Mouse (Mus musculus): ENCODE data around the gene Srl.
"Not testable (repeated sequence)": the region's sequence is repeated elsewhere in the genome, so short reads cannot be mapped to it uniquely, and the experiment has no call there.

The Srl gene

DNA sequence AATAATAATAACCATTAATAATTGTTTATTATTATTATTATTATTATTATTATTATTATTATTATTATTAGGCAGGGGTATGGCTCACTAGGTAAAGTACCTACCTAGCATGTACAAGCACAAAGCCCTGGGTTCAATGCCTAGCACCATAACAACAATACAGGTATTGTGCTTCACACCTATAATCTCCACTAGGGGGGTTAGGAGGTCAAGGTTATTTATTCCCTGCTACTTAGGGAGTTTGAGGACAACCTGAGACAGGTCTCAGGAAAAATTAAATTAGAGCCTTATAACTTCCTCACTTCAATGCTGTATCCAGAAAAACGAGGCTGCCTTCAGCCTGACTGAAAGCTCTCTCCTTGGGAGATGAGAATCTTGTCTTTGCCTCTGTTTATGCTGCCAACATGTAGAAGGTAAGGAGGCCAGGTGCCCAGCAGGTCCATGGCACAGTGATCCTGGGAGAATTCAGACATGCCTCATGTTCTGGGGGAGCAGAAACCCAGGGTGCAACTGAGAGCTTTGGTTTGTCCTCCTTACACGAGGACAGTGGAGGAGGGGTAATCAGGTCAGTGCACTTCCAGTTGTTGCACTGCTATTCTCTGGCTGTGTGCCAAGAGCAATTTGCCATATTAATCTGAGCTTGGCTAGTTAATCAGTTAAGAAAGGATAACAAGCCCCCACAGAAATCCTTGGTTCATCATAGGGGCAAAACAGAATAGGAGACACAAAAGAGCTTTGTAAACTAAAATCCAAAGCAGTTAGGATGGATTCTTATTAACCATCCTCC lies 48.6 kb downstream of the Srl start:
- in situ Hi-C loops (cut with MboI; ENCODE audit: low pct_unique_long_range_greater_than_20kb in 1 of 2, low sequenced_read_pairs in 2 of 2, unreplicated experiment in 1 of 2), result loop anchor here in 1 of 2 experiments (25.0 kb wide), 1 partner anchor 181 kb away; no protein-coding TSS in a partner anchor

DNA sequence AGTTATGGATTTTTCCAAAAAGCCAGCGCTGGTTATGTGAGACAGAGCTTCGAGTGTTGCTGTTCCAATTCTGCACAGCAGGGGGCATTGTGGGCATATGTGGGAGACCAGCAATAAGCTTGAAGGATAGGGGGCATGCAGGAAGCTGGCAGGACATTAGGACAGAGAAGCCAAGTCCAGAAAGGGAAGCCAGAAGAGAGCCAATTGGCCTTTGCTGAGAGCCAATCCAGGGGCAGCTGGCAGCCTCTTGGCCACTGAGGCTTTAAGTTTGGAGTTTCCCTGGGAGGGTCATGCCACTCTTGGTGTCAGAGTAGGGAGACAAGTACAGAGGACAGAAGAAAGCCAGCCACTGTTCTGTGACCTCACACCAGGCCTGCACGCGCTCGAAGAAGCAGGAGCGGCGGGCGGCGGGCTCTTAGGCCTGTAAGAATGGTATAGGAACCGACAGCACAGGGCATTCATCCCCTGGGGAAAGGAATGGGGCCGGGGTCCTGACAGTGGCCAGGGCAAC lies 52.4 kb downstream of the Srl start:
- in situ Hi-C loops (cut with MboI; ENCODE audit: low pct_unique_long_range_greater_than_20kb in 1 of 2, low sequenced_read_pairs in 2 of 2, unreplicated experiment in 1 of 2), result loop anchor here in 1 of 2 experiments (25.0 kb wide), 1 partner anchor 177 kb away; no protein-coding TSS in a partner anchor

DNA sequence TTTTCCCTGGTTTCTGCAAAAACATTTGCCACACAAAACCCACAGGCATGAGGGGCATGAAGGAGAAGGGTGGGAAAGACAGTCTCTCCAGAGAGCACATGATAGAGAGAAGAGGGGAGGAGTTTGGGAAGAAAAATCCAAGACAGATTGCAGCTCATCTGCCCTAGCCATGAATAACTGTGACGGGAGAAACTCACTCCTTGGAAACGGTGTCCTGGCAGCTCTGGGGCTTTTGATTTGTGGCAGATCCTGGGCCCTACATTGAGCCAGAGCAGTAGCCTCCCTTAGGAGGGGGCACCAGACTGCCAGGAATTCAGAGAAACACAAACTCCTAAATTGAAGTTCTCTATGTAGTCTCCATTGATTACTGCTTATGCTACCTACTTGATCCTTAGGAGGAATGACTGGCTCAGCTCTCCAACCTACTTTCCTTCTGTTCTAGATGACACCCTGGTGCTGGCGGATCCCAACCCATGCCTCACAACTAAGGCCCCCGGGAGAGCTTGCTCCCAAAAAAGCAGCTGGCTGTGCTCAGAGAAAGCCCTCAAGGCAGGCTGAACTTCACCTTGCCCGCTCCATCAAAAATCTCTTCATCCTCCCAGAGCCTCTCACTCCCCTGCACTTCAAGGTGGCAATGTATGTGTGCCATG lies 60.9 kb downstream of the Srl start:
- in situ Hi-C loops (cut with MboI; ENCODE audit: low pct_unique_long_range_greater_than_20kb in 1 of 2, low sequenced_read_pairs in 2 of 2, unreplicated experiment in 1 of 2), result loop anchor here (5.0 to 25.0 kb wide), 2 partner anchors 168 to 173 kb away; no protein-coding TSS in a partner anchor

DNA sequence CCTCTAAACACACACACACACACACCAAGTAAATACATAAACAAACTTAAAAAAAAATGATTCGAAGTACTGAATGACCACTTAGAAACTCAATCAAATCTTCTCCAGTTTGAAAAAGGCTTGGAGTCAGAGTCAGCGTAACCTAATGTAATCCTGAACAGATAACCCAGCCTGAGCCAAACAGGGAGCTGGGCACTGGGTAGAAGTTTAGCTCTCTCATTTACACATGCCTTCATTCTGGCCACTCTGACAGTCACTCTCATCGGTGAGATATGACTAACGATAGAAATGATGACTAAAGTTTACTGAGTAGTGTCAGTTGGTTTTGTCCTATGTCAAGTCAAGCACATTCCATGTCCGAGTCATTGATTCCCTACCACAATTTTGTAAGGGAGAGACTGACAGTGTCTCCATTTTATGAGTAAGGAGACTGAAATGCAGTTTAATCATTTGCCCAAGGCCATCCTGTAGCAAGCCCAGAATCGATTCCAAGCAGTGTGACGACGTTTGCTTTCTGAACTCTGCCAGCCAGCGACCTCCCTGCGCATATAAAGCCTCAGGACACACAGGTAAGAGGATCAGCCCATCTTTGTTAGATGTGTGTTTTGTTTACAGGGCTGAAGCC lies 63.9 kb downstream of the Srl start:
- in situ Hi-C loops (cut with MboI; ENCODE audit: low pct_unique_long_range_greater_than_20kb in 1 of 2, low sequenced_read_pairs in 2 of 2, unreplicated experiment in 1 of 2), result loop anchor here in 1 of 2 experiments (25.0 kb wide), 1 partner anchor 165 kb away; no protein-coding TSS in a partner anchor

GRCm38 (mm10) chr16:4474882-4475803 lies 66.5 kb downstream of the Srl start:
- in situ Hi-C loops (cut with MboI; ENCODE audit: low pct_unique_long_range_greater_than_20kb in 1 of 2, low sequenced_read_pairs in 2 of 2, unreplicated experiment in 1 of 2), result loop anchor here in 1 of 2 experiments (25.0 kb wide), 1 partner anchor 163 kb away; no protein-coding TSS in a partner anchor

DNA sequence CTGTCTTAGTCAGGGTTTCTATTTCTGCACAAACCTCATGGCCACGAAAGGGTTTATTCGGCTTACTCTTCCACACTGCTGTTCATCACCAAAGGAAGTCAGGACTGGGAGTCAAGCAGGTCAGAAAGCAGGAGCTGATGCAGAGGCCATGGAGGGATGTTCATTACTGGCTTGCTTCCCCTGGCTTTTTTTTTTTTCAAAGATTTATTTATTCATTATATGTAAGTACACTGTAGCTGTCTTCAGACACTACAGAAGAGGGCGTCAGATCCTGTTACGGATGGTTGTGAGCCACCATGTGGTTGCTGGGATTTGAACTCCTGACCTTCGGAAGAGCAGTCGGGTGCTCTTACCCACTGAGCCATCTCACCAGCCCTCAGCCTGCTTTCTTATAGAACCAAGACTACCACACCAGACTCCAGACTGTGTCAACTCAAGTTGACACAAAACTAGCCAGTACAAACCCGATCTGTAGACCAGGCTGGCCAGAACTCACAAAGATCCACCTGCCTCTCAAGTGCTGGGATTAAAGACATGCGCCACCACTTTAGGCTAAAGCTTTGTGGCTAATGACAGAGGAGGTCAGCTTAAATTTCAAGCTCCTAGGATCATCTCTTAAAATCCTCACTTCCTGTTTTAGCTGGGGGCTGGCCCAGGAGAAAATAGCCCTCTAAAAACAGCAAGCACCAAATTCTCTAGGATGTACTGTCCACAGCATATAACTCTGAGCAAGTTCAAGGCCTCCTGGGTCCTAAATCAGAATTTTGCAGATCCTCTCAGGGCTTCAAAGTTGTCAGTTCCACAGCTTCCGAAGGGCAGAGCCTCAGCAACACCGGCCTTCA lies 67.4 kb downstream of the Srl start:
- in situ Hi-C loops (cut with MboI; ENCODE audit: low pct_unique_long_range_greater_than_20kb in 1 of 2, low sequenced_read_pairs in 2 of 2, unreplicated experiment in 1 of 2), result not testable (repeated sequence)

- in situ Hi-C loops (cut with MboI; ENCODE audit: low pct_unique_long_range_greater_than_20kb in 1 of 2, low sequenced_read_pairs in 2 of 2, unreplicated experiment in 1 of 2), result no loop called here
These were observed 68.4 kb downstream of the Srl start for GRCm38 (mm10) chr16:4473231-4473630.

- in situ Hi-C loops (cut with MboI; ENCODE audit: low pct_unique_long_range_greater_than_20kb in 1 of 2, low sequenced_read_pairs in 2 of 2, unreplicated experiment in 1 of 2), result no loop called here
These were observed 68.9 kb downstream of the Srl start for GRCm38 (mm10) chr16:4472687-4473086.

- in situ Hi-C loops (cut with MboI; ENCODE audit: low pct_unique_long_range_greater_than_20kb in 1 of 2, low sequenced_read_pairs in 2 of 2, unreplicated experiment in 1 of 2), result no loop called here
These were observed 71.8 kb downstream of the Srl start for GRCm38 (mm10) chr16:4469599-4470352.

DNA sequence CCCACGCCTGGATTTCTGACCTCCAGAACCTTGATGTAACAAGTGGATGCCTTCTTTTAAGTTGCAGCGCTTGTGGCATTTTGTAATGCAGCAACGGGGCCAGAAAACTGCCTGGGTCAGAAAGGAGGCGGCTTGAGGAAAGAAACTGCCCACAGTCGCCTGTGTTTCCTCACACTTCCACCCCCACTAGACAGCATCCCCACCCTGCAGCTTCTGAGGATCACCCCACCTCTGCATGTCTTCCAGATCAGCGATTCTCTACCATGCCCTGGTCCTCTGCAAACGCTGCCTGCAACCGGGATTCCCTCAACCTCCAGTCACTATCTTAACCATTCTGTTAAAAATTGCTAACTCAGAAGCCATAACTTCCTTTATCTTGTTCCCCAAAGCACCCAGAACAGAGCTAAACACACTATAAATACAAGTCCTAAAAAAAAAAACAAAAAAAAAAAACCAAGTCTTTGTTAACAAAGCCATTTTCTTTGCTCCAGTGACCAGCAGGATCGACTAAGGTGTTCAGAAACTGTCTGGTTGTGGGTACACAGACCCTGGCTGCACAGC lies 77.0 kb downstream of the Srl start:
- in situ Hi-C loops (cut with MboI; ENCODE audit: low pct_unique_long_range_greater_than_20kb in 1 of 2, low sequenced_read_pairs in 2 of 2, unreplicated experiment in 1 of 2), result no loop called here

- in situ Hi-C loops (cut with MboI; ENCODE audit: low pct_unique_long_range_greater_than_20kb in 1 of 2, low sequenced_read_pairs in 2 of 2, unreplicated experiment in 1 of 2), result no loop called here
These were observed 83.7 kb downstream of the Srl start for GRCm38 (mm10) chr16:4457927-4458326.

DNA sequence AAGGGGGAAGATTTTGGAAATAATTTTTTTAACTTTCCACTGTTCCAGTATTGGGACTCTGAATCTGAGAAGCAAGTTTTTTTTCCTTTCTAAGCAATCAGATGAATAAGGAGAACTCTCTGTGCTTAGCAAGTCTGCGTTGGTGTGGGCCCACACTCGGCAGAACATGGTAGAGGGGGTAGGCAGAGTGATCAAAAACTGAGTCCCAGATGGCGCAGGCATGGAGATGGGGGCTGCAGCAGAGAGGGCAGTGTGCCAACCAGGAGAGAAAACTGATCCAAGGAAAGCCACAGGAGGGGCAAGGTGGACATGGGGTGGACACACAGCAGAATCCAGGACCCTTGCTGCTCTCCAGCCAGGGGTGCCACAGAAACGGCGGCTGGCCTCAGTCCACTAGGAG lies 85.2 kb downstream of the Srl start:
- in situ Hi-C loops (cut with MboI; ENCODE audit: low pct_unique_long_range_greater_than_20kb in 1 of 2, low sequenced_read_pairs in 2 of 2, unreplicated experiment in 1 of 2), result no loop called here

GRCm38 (mm10) chr16:4455693-4456092 lies 85.9 kb downstream of the Srl start:
- in situ Hi-C loops (cut with MboI; ENCODE audit: low pct_unique_long_range_greater_than_20kb in 1 of 2, low sequenced_read_pairs in 2 of 2, unreplicated experiment in 1 of 2), result no loop called here

DNA sequence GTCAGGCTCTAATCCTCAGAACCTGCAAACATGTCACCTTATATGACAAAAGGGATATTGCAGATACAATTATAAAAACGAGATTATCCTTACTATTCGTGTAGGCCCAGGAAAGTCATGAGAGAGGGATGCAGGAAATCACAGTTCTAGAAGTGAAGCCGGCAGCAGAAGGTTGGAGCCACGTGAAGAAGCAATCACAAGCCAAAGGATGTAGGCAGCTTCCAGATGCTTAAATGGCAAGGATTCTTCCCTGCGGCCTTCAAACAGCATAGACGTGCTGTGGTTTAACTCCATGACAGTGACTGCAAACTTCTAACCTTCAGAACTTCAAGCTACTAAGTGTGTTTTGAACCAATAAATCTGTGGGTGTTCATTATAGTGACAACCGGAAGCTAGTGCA lies 87.1 kb downstream of the Srl start:
- in situ Hi-C loops (cut with MboI; ENCODE audit: low pct_unique_long_range_greater_than_20kb in 1 of 2, low sequenced_read_pairs in 2 of 2, unreplicated experiment in 1 of 2), result no loop called here

- in situ Hi-C loops (cut with MboI; ENCODE audit: low pct_unique_long_range_greater_than_20kb in 1 of 2, low sequenced_read_pairs in 2 of 2, unreplicated experiment in 1 of 2), result no loop called here
These were observed 92.2 kb downstream of the Srl start for GRCm38 (mm10) chr16:4449418-4449817.

GRCm38 (mm10) chr16:4448235-4448634 lies 93.4 kb downstream of the Srl start:
- in situ Hi-C loops (cut with MboI; ENCODE audit: low pct_unique_long_range_greater_than_20kb in 1 of 2, low sequenced_read_pairs in 2 of 2, unreplicated experiment in 1 of 2), result no loop called here

Data from mouse embryonic stem cell (cell line).